Mouse (Mus musculus): ENCODE data around the gene Tcl1b5.
A peak's percentile ranks its signal among the peaks of the same experiment; 100 is the strongest.
"Not testable (repeated sequence)": the region's sequence is repeated elsewhere in the genome, so short reads cannot be mapped to it uniquely, and the experiment has no call there.

Gene Tcl1b5

DNA sequence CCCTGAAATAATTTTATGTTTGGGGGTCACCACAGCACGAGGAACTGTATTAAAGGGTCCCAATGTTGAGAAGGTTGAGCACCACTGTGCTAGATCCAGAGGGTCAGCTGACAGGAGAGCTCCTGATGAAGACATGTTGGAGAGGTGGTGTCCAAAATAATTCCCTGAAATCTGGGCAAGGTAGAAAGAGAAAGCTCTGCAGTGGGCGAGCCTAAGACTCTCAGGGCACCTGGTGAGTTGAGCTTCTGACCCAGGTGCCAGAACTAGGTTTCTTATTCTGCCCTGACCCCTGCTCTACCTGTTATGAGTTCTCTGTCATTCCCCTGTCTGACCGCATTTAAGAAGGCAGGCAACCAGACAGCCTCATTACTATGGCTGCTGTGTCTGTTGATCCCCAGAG, at the start of gene Tcl1b5:
TSS of gene Tcl1b5 (plus strand) at position 301 of the 400 bp plus-strand sequence.
- not testable (repeated sequence) for DNase-seq (ENCODE audit: low read depth, low spot score)

- DNase-seq (ENCODE audit: low read depth, low spot score): peak; percentile 84
Measured at GRCm38 (mm10) chr12:105126516-105126915, 49.6 kb upstream of the Tcl1b5 start.

DNA sequence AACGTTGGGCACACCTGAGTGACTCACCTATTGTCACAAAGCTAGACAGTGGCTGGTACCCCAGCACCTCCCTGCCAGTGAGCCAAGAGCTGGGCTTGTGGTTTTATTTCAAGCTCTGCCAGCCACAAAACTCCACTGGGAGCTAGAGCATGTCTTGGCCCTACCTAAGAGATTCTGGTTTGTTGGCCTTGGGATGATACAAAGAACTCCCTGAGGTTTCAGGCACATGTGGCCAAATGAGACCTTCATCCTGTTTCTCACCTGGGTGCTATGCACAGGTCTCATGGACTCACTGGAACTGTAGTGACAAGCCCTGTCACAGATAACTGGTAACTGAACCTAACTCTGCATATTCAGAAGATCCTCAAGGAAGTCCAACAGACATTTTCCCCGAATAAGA, 48.5 kb upstream of the Tcl1b5 start:
- DNase-seq (ENCODE audit: low read depth, low spot score): no peak

GRCm38 (mm10) chr12:105129494-105130205, 46.5 kb upstream of the Tcl1b5 start:
- DNase-seq (ENCODE audit: low read depth, low spot score): not testable (repeated sequence)

GRCm38 (mm10) chr12:105134167-105134566, 42.0 kb upstream of the Tcl1b5 start:
- DNase-seq (ENCODE audit: low read depth, low spot score): not testable (repeated sequence)

- DNase-seq (ENCODE audit: low read depth, low spot score): not testable (repeated sequence)
Measured at GRCm38 (mm10) chr12:105134826-105135225, 41.3 kb upstream of the Tcl1b5 start.

DNA sequence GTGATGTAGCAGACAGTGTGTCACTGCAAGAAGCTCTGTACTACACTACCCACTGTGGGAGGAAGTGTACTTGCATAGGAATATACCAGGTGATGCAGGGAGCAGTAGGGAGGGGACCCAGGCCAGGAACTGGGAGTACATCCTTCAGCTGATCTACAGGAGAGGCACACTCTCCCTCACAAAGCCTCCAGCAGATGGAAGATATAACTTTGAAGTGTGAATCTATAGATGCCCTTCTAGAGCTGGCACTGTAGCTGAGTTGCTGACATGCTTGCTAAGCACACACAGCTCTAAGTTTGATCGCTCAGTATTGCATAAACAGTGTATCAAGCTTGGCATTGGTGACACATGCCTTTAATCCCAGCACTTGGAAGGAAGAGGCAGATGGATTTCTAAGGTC, 38.4 kb upstream of the Tcl1b5 start:
- DNase-seq (ENCODE audit: low read depth, low spot score): not testable (repeated sequence)

GRCm38 (mm10) chr12:105143096-105143495, 33.0 kb upstream of the Tcl1b5 start:
- DNase-seq (ENCODE audit: low read depth, low spot score): no peak

- not testable (repeated sequence) for DNase-seq (ENCODE audit: low read depth, low spot score)
Measured at GRCm38 (mm10) chr12:105144928-105145327, 31.2 kb upstream of the Tcl1b5 start.

GRCm38 (mm10) chr12:105145714-105146113, 30.4 kb upstream of the Tcl1b5 start, which contains the start of gene Tcl1b2:
Gene Tcl1b2 (plus strand): TSS chr12:105146014.
- no peak for DNase-seq (ENCODE audit: low read depth, low spot score)

DNA sequence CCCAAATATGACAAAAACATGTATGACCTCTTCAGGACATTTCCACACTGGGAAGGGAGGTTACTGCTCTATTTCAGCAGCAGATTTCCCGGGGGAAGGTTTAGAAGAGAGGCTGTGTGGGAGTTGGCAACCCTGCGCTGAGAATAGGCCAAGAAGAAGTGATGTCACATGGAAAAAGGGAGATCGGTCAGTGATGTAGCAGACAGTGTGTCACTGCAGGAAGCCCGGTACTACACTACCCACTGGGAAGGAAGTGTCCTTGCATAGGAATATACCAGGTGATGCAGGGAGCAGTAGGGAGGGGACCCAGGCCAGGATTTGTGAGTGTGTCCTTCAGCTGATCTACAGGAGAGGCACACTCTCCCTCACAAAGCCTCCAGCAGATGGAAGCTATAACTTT, 20.9 kb upstream of the Tcl1b5 start:
- not testable (repeated sequence) for DNase-seq (ENCODE audit: low read depth, low spot score)

DNA sequence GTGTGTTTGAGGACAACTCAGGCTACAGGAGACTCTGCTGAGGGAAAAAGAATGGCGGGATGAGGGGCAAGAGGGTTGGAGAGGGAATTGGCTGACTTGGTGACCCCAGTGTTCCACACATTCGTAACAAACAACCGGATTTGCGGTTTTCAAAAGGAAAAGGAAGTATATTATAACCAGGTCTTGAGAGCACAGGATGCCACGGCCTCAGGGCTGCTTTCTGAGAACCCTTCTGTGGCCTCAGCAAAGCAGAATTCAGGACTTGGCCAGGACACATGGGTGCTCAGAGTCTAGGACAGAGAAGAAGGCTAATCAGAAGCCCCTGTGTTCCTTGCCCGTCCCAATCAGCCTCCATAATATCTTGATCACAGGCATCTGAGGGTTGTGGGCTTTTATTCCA, 17.3 kb upstream of the Tcl1b5 start:
- no peak for DNase-seq (ENCODE audit: low read depth, low spot score)

DNA sequence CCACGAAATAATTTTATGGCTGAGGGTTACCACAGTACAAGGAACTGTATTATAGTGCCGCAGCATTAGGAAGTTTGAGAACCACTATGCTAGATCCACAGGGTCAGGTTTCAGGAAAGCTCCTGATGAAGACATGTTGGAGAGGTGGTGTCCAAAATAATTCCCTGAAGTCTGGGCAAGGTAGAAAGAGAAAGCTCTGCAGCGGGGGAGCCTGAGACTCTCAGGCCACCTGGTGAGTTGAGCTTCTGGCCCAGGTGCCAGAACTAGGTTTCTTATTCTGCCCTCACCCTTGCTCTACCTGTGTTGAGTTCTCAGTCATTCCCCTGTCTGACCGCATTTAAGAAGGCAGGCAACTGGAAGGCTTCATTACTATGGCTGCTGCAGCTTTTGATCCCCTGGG, 16.8 kb upstream of the Tcl1b5 start, which contains the start of gene Tcl1b1:
TSS of gene Tcl1b1 (plus strand) at position 301 of the 400 bp plus-strand sequence.
- DNase-seq (ENCODE audit: low read depth, low spot score): no peak

DNA sequence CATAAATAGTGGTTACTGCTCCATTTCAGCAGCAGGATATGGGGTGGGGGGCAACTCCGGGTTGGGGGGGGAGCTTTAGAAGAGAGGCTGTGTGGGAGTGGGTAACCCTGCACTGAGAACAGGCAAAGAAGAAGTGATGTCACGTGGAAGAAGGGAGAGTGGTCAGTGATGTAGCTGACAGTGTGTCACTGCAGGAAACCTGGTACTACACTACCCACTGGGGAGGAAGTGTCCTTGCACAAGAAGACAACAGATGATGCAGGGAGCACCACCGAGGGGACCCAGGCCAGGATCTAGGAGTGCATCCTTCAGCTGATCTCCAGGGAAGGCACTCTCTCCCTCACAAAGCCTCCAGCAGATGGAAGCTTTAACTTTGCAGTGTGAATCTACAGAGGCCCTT, 9.4 kb upstream of the Tcl1b5 start:
- no peak for DNase-seq (ENCODE audit: low read depth, low spot score)

GRCm38 (mm10) chr12:105173366-105173765, 2.8 kb upstream of the Tcl1b5 start:
- no peak for DNase-seq (ENCODE audit: low read depth, low spot score)

DNA sequence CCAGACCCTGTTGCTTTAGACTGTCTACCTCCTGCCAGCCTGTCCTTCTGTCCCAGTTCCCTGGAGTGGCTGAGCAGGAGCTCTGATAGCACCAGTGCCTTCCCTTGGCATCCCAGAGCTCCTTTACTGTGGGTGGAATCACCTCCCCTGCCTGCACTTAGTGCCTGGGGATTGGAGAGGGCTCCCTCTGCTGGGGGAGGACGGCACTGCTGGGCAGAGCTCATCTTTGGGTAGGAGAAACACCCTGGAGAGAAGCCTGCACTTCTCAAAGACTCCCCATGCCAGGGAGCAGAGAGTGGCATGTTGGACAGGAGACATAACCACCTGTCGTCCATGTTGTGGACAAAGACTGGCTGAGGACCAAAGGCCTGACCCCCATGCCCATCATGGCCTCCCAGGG, 1.8 kb upstream of the Tcl1b5 start:
- peak; percentile 17 for DNase-seq (ENCODE audit: low read depth, low spot score)

DNA sequence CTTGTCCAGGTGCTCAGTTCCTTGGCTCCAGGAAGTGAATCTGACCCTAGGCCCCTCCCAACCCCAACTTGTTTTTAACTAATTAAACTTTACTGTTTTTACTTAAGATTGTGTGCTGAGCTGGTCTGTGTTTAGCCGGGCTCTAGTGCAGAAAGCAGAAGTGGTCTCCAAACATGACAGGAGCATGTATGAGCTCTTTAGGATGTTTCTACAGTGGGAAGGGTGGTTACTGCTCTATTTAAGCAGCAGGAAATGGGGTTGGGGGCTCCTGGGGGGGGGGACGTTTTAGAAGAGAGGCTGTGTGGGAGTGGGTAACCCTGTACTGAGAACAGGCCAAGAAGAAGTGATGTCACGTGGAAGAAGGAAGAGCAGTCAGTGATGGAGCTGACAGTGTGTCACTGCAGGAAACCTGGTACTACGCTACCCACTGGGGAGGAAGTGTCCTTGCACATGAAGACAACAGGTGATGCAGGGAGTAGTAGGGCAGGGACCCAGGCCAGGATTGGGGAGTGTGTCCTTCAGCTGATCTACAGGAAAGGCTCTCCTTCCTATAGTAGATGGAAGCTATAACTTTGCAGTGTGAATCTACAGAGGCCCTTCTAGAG, 5.0 kb downstream of the Tcl1b5 start:
- not testable (repeated sequence) for DNase-seq (ENCODE audit: low read depth, low spot score)

DNA sequence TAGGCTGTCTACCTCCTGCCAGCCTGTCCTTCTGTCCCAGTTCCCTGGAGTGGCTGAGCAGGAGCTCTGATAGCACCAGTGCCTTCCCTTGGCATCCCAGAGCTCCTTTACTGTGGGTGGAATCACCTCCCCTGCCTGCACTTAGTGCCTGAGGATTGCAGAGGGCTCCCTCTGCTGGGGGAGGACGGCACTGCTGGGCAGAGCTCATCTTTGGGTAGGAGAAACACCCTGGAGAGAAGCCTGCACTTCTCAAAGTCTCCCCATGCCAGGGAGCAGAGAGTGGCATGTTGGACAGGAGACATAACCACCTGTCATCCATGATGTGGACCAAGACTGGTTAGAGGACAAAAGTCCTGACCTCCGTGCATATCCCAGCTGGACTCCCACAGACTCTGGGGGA, 12.8 kb downstream of the Tcl1b5 start:
- not testable (repeated sequence) for DNase-seq (ENCODE audit: low read depth, low spot score)

DNA sequence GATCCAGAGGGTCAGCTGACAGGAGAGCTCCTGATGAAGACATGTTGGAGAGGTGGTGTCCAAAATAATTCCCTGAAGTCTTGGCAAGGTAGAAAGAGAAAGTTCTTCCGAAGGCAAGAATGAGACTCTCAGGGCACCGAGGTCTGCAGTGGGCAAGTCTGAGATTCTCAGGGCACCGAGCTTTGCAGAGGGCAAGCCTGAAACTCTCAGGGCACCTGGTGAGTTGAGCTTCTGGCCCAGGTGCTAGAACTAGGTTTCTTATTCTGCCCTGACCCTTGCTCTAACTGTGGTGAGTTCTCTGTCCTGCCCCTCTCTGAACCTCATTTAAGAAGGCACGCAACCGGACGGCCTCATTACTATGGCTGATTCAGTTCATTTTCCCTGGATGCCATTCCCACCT, 14.6 kb downstream of the Tcl1b5 start, which contains the start of gene Tcl1b3:
TSS of gene Tcl1b3 (plus strand) at position 301 of the 400 bp plus-strand sequence.
- not testable (repeated sequence) for DNase-seq (ENCODE audit: low read depth, low spot score)

GRCm38 (mm10) chr12:105199684-105200497, 23.7 kb downstream of the Tcl1b5 start:
- DNase-seq (ENCODE audit: low read depth, low spot score): not testable (repeated sequence)

GRCm38 (mm10) chr12:105201657-105202056, 25.5 kb downstream of the Tcl1b5 start, which contains the start of gene Tcl1b4:
Gene Tcl1b4 (plus strand): TSS chr12:105201957.
- not testable (repeated sequence) for DNase-seq (ENCODE audit: low read depth, low spot score)

DNA sequence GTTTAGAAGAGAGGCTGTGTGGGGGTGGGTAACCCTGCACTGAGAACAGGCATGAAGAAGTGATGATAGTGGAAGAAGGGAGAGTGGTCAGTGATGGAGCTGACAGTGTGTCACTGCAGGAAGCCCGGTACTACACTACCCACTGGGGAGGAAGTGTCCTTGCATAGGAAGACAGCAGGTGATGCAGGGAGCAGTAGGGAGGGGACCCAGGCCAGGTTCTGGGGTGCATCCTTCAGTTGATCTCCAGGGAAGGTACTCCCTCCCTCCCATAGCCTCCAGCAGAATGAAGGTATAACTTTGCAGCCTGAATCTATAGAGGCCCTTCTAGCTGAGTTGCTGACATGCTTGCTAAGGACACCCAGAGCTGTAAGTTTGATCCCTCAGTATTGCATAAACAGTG, 30.9 kb downstream of the Tcl1b5 start:
- no peak for DNase-seq (ENCODE audit: low read depth, low spot score)

All from ES-CJ7 (cell line).